Mouse (Mus musculus) embryonic facial prominence, embryonic 15.5 days (tissue): ENCODE measurements around the gene Papolg. TPM values are rescaled to one million over a fixed set of nuclear protein-coding genes. Genes with fewer than 3 reads are reported as not detected.

Experiments used
- ATAC-seq: fragments of 200-750 bp; cut with Nextera tagmentation; 2 replicates; pipeline ENCODE4 v1.8.0; 2017; ENCODE audit warnings: low read depth, moderate TSS enrichment; ENCODE audit not compliant: insufficient number of reproducible peaks, low FRiP score, low TSS enrichment
- H3K27ac ChIP-seq: fragments of 300-500 bp; sonication (generic); replicated peaks from 2 replicates; pipeline ENCODE4 v1.5.1; 2015; ENCODE audit warnings: mild to moderate bottlenecking, inconsistent platforms
- H3K27me3 ChIP-seq: fragments of 300-500 bp; sonication (generic); 2 replicates; pipeline ENCODE4 v1.6.1; 2015; ENCODE audit warnings: inconsistent platforms
- H3K36me3 ChIP-seq: fragments of 300-500 bp; sonication (generic); 2 replicates; pipeline ENCODE4 v1.6.1; 2015; ENCODE audit warnings: mild to moderate bottlenecking, inconsistent platforms
- H3K4me1 ChIP-seq: fragments of 300-500 bp; sonication (generic); 2 replicates; pipeline ENCODE4 v1.6.1; 2015; ENCODE audit warnings: inconsistent platforms
- H3K4me2 ChIP-seq: fragments of 300-500 bp; sonication (generic); replicated peaks from 2 replicates; pipeline ENCODE4 v1.6.1; 2015; ENCODE audit warnings: mild to moderate bottlenecking, inconsistent platforms
- H3K4me3 ChIP-seq: fragments of 300-500 bp; sonication (generic); replicated peaks from 2 replicates; pipeline ENCODE4 v1.5.1; 2015; ENCODE audit warnings: mild to moderate bottlenecking, inconsistent platforms
- H3K9ac ChIP-seq: fragments of 300-500 bp; sonication (generic); 2 replicates; pipeline ENCODE4 v1.6.1; 2015; ENCODE audit warnings: inconsistent platforms
- H3K9me3 ChIP-seq: fragments of 300-500 bp; sonication (generic); replicated peaks from 2 replicates; pipeline ENCODE4 v1.6.1; 2016; ENCODE audit warnings: inconsistent platforms
- WGBS: fragments of 180-500 bp; shearing (Covaris S2); methylation state at CpG from one replicate; pipeline ENCODE4 v1.1.7; 2015; 5-methylcytosine and 5-hydroxymethylcytosine counted together
- polyA plus RNA-seq: library from polyadenylated mRNA; unstranded; fragments of >200 nt; fragmentation: Nextera tagmentation; extraction: Ambion mirVana; gene quantifications from 2 replicates; pipeline ENCODE4 v1.2.1, GENCODE M21; 2015

Gene Papolg
- polyA plus RNA-seq, 1 experiment from 2014 or later: 11.9 TPM

DNA sequence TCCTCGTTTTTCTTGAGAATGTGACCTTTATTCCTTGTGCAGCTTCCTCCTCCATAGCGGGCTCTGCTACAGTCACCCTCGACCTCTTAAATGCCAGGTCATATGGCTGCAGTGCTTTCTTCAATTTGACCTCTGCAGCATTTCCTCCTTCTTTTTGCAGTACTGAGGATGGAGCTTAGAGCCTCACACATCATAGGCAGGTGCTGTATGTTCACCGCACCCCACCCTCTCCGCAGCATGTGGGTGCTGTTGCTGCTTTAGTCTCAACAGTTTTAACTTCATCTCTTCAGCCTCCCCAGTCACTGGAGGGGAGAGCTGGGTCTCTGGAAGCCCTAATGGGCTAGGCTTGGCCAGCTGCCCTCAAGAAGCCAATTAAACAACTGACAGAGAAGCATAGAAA is 41.7 kb downstream of the Papolg start:
- ATAC-seq: no peak
- Histone ChIP-seq H3K4me3 (no peak overlapping the region), H3K27ac (no peak overlapping the region), H3K27me3 (no peaks in the 10 kb centered on the region), H3K9ac (no peak overlapping the region), H3K4me1 (no peaks in the 10 kb centered on the region), H3K9me3 (no peaks in the 10 kb centered on the region), H3K4me2 (no peak overlapping the region), H3K36me3 (peaks cover 18% of the 10 kb centered on the region)
- 72% methylated on average over 5 of the region's 5 CpGs for WGBS

DNA sequence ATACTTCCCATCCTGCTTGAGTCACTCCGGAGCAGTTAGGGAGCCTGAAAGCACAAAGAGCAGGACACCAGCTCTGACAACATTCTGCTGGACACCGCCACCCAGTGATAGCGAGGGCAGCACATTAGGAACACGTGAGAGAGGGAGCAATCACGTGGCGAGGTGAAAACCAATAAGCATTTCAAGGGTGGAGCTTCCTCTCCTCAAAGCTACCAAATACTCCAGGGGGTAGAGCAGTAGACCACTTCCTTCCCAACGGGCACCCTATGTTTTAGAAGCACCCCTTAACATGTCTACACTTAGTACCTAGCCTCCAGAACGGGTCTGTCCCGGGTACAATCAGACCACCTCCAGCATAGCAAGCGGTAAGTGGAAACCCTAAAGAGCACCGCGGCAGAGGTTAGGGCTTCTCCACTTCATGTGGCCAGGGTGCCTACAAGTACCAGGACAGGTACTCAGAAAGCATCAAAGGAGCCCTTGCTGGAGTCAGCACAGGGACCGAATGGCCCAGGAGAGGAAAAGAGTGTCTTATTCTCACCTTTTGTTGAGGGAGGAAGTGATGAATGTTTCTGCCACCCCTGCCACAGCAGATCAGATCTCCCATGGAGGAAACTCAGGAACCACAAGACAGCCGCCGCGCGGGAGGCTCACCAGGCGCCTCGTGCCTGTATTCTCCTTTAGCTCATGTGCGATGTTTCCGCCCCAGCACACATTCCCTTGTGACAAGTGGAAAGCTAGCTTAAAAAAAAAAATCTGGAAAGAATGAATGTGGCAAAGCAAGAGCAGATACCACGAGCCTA is 48.8 kb downstream of the Papolg start:
- Histone ChIP-seq H3K27me3 (no peaks in the 10 kb centered on the region), H3K4me1 (no peaks in the 10 kb centered on the region), H3K4me2 (no peak overlapping the region), H3K27ac (no peak overlapping the region), H3K4me3 (no peak overlapping the region), H3K9me3 (no peaks in the 10 kb centered on the region), H3K9ac (no peak overlapping the region), H3K36me3 (no peaks in the 10 kb centered on the region)
- ATAC-seq: no peak
- 66% methylated on average over 22 of the region's 22 CpGs for WGBS

DNA sequence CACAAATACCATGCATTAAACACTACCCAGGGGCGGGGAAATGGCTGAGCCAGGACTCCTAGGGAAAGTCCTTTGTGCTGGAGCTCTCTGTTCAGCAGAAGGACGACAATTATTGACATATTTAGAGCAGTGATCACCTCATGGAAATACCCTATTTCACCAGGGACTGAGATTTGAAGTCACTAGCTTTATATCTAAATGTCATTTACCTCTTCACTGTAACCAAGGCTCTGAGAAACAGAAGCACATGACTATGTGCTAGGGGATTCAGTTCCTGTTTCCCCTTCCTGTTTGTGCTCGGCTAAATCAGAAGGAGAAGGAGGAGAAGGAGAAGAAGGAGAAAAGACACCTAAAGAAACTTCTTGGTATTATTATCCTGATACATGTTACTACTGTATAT is 71.8 kb downstream of the Papolg start:
- H3K27me3 ChIP-seq: no peaks in the 10 kb centered on the region
- H3K4me3 ChIP-seq: no peak overlapping the region
- no peak overlapping the region for H3K9ac ChIP-seq
- no peak overlapping the region for H3K27ac ChIP-seq
- no peak overlapping the region for H3K4me2 ChIP-seq
- no peaks in the 10 kb centered on the region for H3K9me3 ChIP-seq
- no peaks in the 10 kb centered on the region for H3K36me3 ChIP-seq
- ATAC-seq: no peak
- no peaks in the 10 kb centered on the region for H3K4me1 ChIP-seq
- 73% methylated on average over 3 of the region's 3 CpGs for WGBS

DNA sequence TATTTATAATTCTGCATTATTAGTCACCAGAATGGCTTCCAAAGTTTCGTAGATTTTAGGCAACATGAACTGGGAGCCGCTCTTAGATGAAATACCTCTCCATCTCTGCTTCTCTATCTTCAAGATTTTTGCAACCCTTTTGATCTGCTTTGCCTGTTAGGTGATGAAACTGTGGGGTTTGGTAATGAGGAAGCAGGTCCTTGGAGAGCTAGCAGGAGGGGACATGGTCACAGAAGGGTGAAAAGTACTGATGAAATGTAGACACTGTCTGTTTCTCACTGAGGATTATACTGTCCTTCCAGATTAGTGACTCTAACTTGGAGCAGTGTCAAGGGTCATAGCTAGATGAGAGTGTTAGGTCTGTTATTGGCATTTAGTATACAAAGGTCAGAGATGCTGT is 73.4 kb downstream of the Papolg start:
- WGBS: 78% methylated on average over 2 of the region's 2 CpGs
- H3K4me2 ChIP-seq: no peak overlapping the region
- H3K27ac ChIP-seq: no peak overlapping the region
- no peak for ATAC-seq
- no peak overlapping the region for H3K9ac ChIP-seq
- H3K4me1 ChIP-seq: no peaks in the 10 kb centered on the region
- no peak overlapping the region for H3K4me3 ChIP-seq
- H3K9me3 ChIP-seq: no peaks in the 10 kb centered on the region
- H3K36me3 ChIP-seq: no peaks in the 10 kb centered on the region
- H3K27me3 ChIP-seq: no peaks in the 10 kb centered on the region

DNA sequence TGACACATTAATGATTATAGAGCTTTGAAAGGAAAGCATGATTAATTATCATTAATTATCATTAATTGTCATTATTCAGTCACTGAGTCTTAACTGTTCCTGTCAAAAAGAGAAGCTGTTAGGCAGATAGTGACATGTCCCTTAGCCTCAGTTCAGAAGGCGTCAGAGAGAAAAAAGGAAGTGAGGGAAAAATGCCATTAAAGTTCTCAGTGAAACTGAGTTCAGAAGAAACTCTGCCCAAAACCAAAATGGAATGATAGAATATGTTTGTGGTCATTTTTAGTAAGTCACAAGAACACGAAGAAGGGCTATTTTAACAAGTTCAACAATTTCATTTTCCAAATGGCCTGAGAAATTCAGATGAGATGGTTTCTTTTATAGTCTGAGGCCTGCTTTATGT is 74.1 kb downstream of the Papolg start:
- Histone ChIP-seq H3K9ac (no peak overlapping the region), H3K9me3 (no peaks in the 10 kb centered on the region), H3K4me2 (no peak overlapping the region), H3K27ac (no peak overlapping the region), H3K27me3 (no peaks in the 10 kb centered on the region), H3K36me3 (no peaks in the 10 kb centered on the region), H3K4me1 (no peaks in the 10 kb centered on the region), H3K4me3 (no peak overlapping the region)
- no peak for ATAC-seq
- WGBS: 59% methylated on average over 2 of the region's 2 CpGs

DNA sequence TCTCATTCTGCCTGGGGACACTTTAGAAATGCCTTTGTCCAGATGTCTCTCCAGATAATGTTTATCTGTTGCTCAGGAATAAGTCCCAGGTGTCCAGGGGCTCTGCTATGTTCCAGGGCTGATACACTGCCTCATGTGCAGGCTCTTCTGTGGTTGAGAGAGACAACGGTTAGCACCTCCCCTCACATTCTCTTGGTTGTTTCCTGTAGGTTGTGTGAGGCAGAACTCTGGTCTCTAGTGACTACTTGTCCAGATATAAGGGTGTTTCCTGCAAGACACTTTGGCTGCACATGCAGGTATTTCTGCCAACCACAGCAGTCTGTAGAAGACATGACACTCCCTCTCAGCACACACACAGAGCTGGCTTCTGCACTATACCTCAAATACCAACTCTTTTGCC is 76.3 kb downstream of the Papolg start:
- no peaks in the 10 kb centered on the region for H3K27me3 ChIP-seq
- no peaks in the 10 kb centered on the region for H3K9me3 ChIP-seq
- H3K4me2 ChIP-seq: no peak overlapping the region
- 78% methylated on average over 1 of the region's 1 CpGs for WGBS
- no peak for ATAC-seq
- no peaks in the 10 kb centered on the region for H3K36me3 ChIP-seq
- H3K9ac ChIP-seq: no peak overlapping the region
- H3K4me1 ChIP-seq: no peaks in the 10 kb centered on the region
- no peak overlapping the region for H3K27ac ChIP-seq
- no peak overlapping the region for H3K4me3 ChIP-seq

Other genes with a start within 250 kb of the Papolg start
- gene Pus10, start 229.6 kb downstream of the Papolg start, polyA plus RNA-seq: 18.7 and 21.2 TPM in 2 replicates
- 33.2 and 40.1 TPM in 2 replicates for gene Pex13, start 229.3 kb downstream of the Papolg start, polyA plus RNA-seq
- 1.3 and 1.5 TPM in 2 replicates for gene Rel, start 124.3 kb downstream of the Papolg start, polyA plus RNA-seq
- gene A830031A19Rik, start 179.8 kb upstream of the Papolg start, polyA plus RNA-seq: not detected in 2 replicates
- 41.7 and 43.0 TPM in 2 replicates for gene Bcl11a, start 182.8 kb upstream of the Papolg start, polyA plus RNA-seq